8 mouse cellular contexts compared by ENCODE assay signal in the genomic region with DNA sequence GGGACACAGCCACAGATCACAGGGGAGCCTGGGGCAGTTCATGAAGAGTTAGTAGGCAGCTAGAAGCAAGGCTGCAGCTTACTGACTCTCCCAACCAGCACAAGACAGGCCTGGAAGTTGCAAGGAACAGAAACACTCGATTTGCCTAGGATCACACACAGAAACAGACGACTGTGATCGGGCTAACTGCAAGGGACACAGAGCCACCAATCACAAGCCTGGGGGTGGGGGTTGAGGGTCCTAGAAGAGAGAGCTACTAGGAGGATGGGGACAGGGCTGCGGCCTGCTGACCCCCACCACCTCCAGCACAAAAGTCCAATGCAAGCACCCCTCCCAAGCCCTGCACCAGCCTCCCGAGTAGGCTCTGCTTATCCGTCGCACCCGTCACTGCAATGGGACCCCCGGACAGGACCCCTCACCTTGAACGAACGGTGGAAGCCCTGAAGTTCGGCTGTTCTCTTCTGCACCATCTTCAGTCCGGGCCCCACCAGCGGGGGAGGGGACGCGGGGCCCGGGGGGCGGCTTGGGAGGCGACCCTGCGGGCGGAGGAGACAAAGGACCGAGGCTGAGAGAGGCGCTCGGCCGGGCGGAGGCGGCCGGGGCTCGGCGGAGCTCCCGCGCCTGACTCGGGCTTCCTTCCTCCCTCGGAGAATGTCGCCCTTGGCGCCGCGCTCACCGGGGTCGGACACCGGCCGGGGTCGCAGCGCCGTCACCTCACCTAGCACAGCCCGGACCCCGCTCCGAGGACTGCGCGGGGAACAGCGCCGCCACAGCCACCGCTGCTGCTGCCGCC. TPM values are rescaled to one million over a fixed set of nuclear protein-coding genes. Genes with fewer than 3 reads are reported as not detected.
A peak's percentile ranks its signal among the peaks of the same experiment; 100 is the strongest.
DNase-seq lines count a peak whose midpoint lies in the region; ATAC-seq and TF ChIP-seq lines count a peak whose summit lies in the region.

No protein-coding gene starts in this region.

- TF ChIP-seq CTCF in layer of hippocampus, adult 2 months (conservative IDR thresholded peaks at IDR 0.05): no peak

- no peaks in the 10 kb centered on the region for H3K27me3 ChIP-seq in forebrain, embryonic 15.5 days
- no peaks in the 10 kb centered on the region for H3K27me3 ChIP-seq in limb, embryonic 15.5 days
- H3K27me3 ChIP-seq in neural tube, embryonic 13.5 days: no peaks in the 10 kb centered on the region

- peak overlapping the region; percentile 96 for H3K4me3 ChIP-seq in layer of hippocampus, adult 2 months
- peak overlapping the region; percentile 93 for H3K4me3 ChIP-seq in forebrain, embryonic 15.5 days
- peak overlapping the region; percentile 95 for H3K4me3 ChIP-seq in limb, embryonic 15.5 days
- H3K4me3 ChIP-seq in neural tube, embryonic 13.5 days: peak overlapping the region; percentile 99

- H3K27ac ChIP-seq in layer of hippocampus, adult 2 months: peak overlapping the region; percentile 91
- peak overlapping the region; percentile 94 for H3K27ac ChIP-seq in forebrain, embryonic 15.5 days (replicated peaks)
- peak overlapping the region; percentile 89 for H3K27ac ChIP-seq in limb, embryonic 15.5 days
- peak overlapping the region; percentile 88 for H3K27ac ChIP-seq in neural tube, embryonic 13.5 days (replicated peaks)

- peak overlapping the region; percentile 69 for H3K4me2 ChIP-seq in forebrain, embryonic 15.5 days (replicated peaks)
- H3K4me2 ChIP-seq in limb, embryonic 15.5 days: peak overlapping the region; percentile 58
- H3K4me2 ChIP-seq in neural tube, embryonic 13.5 days: peak overlapping the region; percentile 86

- H3K9me3 ChIP-seq in forebrain, embryonic 15.5 days: no peaks in the 10 kb centered on the region
- H3K9me3 ChIP-seq in limb, embryonic 15.5 days: no peaks in the 10 kb centered on the region
- H3K9me3 ChIP-seq in neural tube, embryonic 13.5 days: no peaks in the 10 kb centered on the region

- peaks cover 66% of the 10 kb centered on the region for H3K4me1 ChIP-seq in forebrain, embryonic 15.5 days
- peaks cover 78% of the 10 kb centered on the region for H3K4me1 ChIP-seq in limb, embryonic 15.5 days
- H3K4me1 ChIP-seq in neural tube, embryonic 13.5 days (replicated peaks): peaks cover 79% of the 10 kb centered on the region

- WGBS in forebrain, embryonic 15.5 days: under 1% methylated on average over 50 of the region's 54 CpGs
- WGBS in limb, embryonic 15.5 days: under 1% methylated on average over 34 of the region's 54 CpGs
- WGBS in neural tube, embryonic 13.5 days: under 1% methylated on average over 42 of the region's 54 CpGs

- ATAC-seq in forebrain, embryonic 15.5 days (replicated peaks): peak; percentile 5
- no peak for ATAC-seq in limb, embryonic 15.5 days (ENCODE audit: insufficient number of reproducible peaks, low FRiP score, low TSS enrichment, low read depth)
- ATAC-seq in neural tube, embryonic 13.5 days (ENCODE audit: low read depth): peak; percentile 33

- peak overlapping the region; percentile 96 for H3K9ac ChIP-seq in forebrain, embryonic 15.5 days (replicated peaks)
- peak overlapping the region; percentile 98 for H3K9ac ChIP-seq in limb, embryonic 15.5 days
- H3K9ac ChIP-seq in neural tube, embryonic 13.5 days: peak overlapping the region; percentile 98

- peaks cover 14% of the 10 kb centered on the region for H3K36me3 ChIP-seq in forebrain, embryonic 15.5 days
- H3K36me3 ChIP-seq in limb, embryonic 15.5 days: peaks cover 21% of the 10 kb centered on the region
- H3K36me3 ChIP-seq in neural tube, embryonic 13.5 days: peaks cover 22% of the 10 kb centered on the region

- no peak for DNase-seq in layer of hippocampus, adult 2 months (ENCODE audit: low spot score in 2 of 2)
- no peak for DNase-seq in layer of hippocampus, adult 18-20 months (ENCODE audit: low spot score in 2 of 2)
- DNase-seq in adipocyte (ENCODE audit: low spot score): peak; percentile 53
- no peak for DNase-seq in layer of hippocampus, adult 9-10 months (ENCODE audit: low spot score)
- no peak for DNase-seq in urinary bladder, postnatal 4 days (ENCODE audit: low spot score in 2 of 2)

RNA-seq across cellular contexts. Expression of gene Mknk2, which starts 2.3 kb away (rescaled TPM):
- total RNA-seq in layer of hippocampus, adult 2 months (2021): 10 to 100 TPM; 45.3 to 46.9 TPM
- total RNA-seq in layer of hippocampus, adult 18-20 months (2021): 10 to 100 TPM; 44.7 to 46.1 TPM
- polyA plus RNA-seq in forebrain, embryonic 15.5 days (2015; fragmentation: Nextera tagmentation; extraction: Ambion mirVana): 60.9 and 64.8 TPM in 2 replicates
- polyA plus RNA-seq in limb, embryonic 15.5 days (2015; fragmentation: Nextera tagmentation; extraction: Ambion mirVana): 90.1 and 97.5 TPM in 2 replicates
- 61.4 and 63.4 TPM in 2 replicates for polyA plus RNA-seq in neural tube, embryonic 13.5 days (2015; fragmentation: Nextera tagmentation; extraction: Ambion mirVana)

RNA-seq across cellular contexts. Expression of gene Btbd2, which starts 18.7 kb away (rescaled TPM):
- 100 to 1,000 TPM; 102 to 105 TPM for total RNA-seq in layer of hippocampus, adult 2 months (2021)
- 100 to 1,000 TPM; 110 to 114 TPM for total RNA-seq in layer of hippocampus, adult 18-20 months (2021)
- polyA plus RNA-seq in forebrain, embryonic 15.5 days (2015; fragmentation: Nextera tagmentation; extraction: Ambion mirVana): 83.4 and 87.5 TPM in 2 replicates
- 54.7 and 68.2 TPM in 2 replicates for polyA plus RNA-seq in limb, embryonic 15.5 days (2015; fragmentation: Nextera tagmentation; extraction: Ambion mirVana)
- 93.9 and 100.0 TPM in 2 replicates for polyA plus RNA-seq in neural tube, embryonic 13.5 days (2015; fragmentation: Nextera tagmentation; extraction: Ambion mirVana)

RNA-seq across cellular contexts. Expression of gene Mob3a, which starts 26.2 kb away (rescaled TPM):
- total RNA-seq in layer of hippocampus, adult 2 months (2021): 10 to 100 TPM; 10.6 to 16.5 TPM
- total RNA-seq in layer of hippocampus, adult 18-20 months (2021): 10 to 100 TPM; 13.2 to 13.5 TPM
- polyA plus RNA-seq in forebrain, embryonic 15.5 days (2015; fragmentation: Nextera tagmentation; extraction: Ambion mirVana): 52.6 and 55.1 TPM in 2 replicates
- 55.8 and 57.7 TPM in 2 replicates for polyA plus RNA-seq in limb, embryonic 15.5 days (2015; fragmentation: Nextera tagmentation; extraction: Ambion mirVana)
- 46.4 and 55.1 TPM in 2 replicates for polyA plus RNA-seq in neural tube, embryonic 13.5 days (2015; fragmentation: Nextera tagmentation; extraction: Ambion mirVana)

RNA-seq across cellular contexts. Expression of gene Izumo4, which starts 26.4 kb away (rescaled TPM):
- total RNA-seq in layer of hippocampus, adult 2 months (2021): 10 to 100 TPM; 65.0 to 69.0 TPM
- 10 to 100 TPM; 52.5 to 54.7 TPM for total RNA-seq in layer of hippocampus, adult 18-20 months (2021)
- polyA plus RNA-seq in forebrain, embryonic 15.5 days (2015; fragmentation: Nextera tagmentation; extraction: Ambion mirVana): 33.4 and 35.2 TPM in 2 replicates
- 25.9 and 31.0 TPM in 2 replicates for polyA plus RNA-seq in limb, embryonic 15.5 days (2015; fragmentation: Nextera tagmentation; extraction: Ambion mirVana)
- polyA plus RNA-seq in neural tube, embryonic 13.5 days (2015; fragmentation: Nextera tagmentation; extraction: Ambion mirVana): 37.2 and 39.1 TPM in 2 replicates

RNA-seq across cellular contexts. Expression of gene Csnk1g2, which starts 53.0 kb away (rescaled TPM):
- total RNA-seq in layer of hippocampus, adult 2 months (2021): 100 to 1,000 TPM; 221 to 228 TPM
- total RNA-seq in layer of hippocampus, adult 18-20 months (2021): 100 to 1,000 TPM; 230 to 247 TPM
- polyA plus RNA-seq in forebrain, embryonic 15.5 days (2015; fragmentation: Nextera tagmentation; extraction: Ambion mirVana): 117 and 126 TPM in 2 replicates
- 126 and 148 TPM in 2 replicates for polyA plus RNA-seq in limb, embryonic 15.5 days (2015; fragmentation: Nextera tagmentation; extraction: Ambion mirVana)
- 98.0 and 110 TPM in 2 replicates for polyA plus RNA-seq in neural tube, embryonic 13.5 days (2015; fragmentation: Nextera tagmentation; extraction: Ambion mirVana)
